Mouse (Mus musculus): ENCODE measurements around the gene Trappc6a. TPM values are rescaled to one million over a fixed set of nuclear protein-coding genes. Genes with fewer than 3 reads are reported as not detected.

Gene Trappc6a
- polyA plus RNA-seq (2016; fragmentation: Nextera tagmentation; extraction: Ambion mirVana), result 50.6 and 51.0 TPM in 2 replicates

DNA sequence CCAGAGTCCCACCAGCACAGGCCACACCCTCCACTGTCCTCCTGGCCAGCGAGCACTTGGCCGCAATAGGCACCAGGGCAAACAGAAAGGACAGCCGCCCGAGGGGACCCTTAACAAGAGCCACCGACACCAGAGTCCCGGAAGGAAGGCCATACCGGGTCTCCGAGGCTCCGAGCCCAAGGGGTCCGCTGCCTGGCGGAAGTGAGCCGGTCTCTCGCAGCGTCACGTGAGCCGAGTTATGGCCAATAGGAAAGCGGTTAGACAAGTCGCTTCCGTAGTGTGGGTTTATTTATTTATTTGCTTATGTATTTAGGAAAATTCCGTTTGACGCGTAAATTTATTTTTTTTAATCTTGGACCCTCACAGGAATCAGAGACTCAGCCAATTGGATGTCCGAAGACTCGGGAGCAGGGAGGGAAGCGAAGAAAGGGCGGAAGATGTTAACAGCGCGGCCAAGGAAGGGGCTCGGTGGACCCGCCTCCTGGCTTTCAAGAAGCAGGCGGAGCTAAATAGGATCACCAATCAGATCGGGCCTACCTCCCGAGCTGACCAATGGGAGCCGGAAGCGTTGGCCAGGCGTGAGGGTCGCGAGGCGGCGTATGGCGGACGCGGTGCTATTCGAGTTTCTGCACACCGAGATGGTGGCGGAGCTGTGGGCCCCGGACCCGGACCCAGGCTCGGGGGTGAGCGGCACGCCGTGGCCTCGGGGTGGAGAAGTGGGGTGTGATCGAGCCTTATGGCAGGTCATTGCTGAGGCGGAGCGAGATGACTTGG, at the start of gene Trappc6a, which contains the start of gene Bloc1s3:
Gene Trappc6a (plus strand): TSS at position 246 of the 774 bp plus-strand sequence.
Gene Bloc1s3 (minus strand): TSS at position 218 of the 774 bp plus-strand sequence.
- no peaks in the 10 kb centered on the region for H3K36me3 ChIP-seq
- 0 out of 2 replicates have a peak within 1 kb of the TSS, but pooled peaks have one; percentile 38 for H3K27ac ChIP-seq
- peak within 1 kb of the TSS; percentile 91 for H3K4me2 ChIP-seq (replicated peaks)
- peak within 1 kb of the TSS; percentile 86 for H3K9ac ChIP-seq
- no peaks in the 10 kb centered on the region for H3K9me3 ChIP-seq
- ATAC-seq (ENCODE audit: low FRiP score, low read depth), result peak; percentile 94
- under 1% methylated on average over 56 of the region's 56 CpGs for WGBS
- H3K4me3 ChIP-seq, result peak within 1 kb of the TSS; percentile 76
- peaks cover 17% of the 10 kb centered on the region for H3K4me1 ChIP-seq
- H3K27me3 ChIP-seq (replicated peaks), result no peaks in the 10 kb centered on the region

- Histone ChIP-seq H3K9ac (peak within 1 kb of the TSS; percentile 92), H3K4me3 (peak within 1 kb of the TSS; percentile 96), H3K27me3 (replicated peaks) (0 out of 2 replicates have a peak, but pooled peaks cover 6% of the 10 kb centered on the region), H3K4me2 (replicated peaks) (peak within 1 kb of the TSS; percentile 96), H3K4me1 (peaks cover 26% of the 10 kb centered on the region), H3K36me3 (peaks cover 6% of the 10 kb centered on the region; the same call in 1 of the 2 replicates), H3K27ac (peak within 1 kb of the TSS; percentile 74), H3K9me3 (no peaks in the 10 kb centered on the region)
- ATAC-seq (ENCODE audit: low FRiP score, low read depth), result peak; percentile 86
- WGBS, result 2% methylated on average over 23 of the region's 42 CpGs
Observed at GRCm38 (mm10) chr7:19458591-19459111, 49.5 kb upstream of the Trappc6a start, which contains the start of gene Mark4. Gene Mark4, minus strand, starts transcription at chr7:19458821.

DNA sequence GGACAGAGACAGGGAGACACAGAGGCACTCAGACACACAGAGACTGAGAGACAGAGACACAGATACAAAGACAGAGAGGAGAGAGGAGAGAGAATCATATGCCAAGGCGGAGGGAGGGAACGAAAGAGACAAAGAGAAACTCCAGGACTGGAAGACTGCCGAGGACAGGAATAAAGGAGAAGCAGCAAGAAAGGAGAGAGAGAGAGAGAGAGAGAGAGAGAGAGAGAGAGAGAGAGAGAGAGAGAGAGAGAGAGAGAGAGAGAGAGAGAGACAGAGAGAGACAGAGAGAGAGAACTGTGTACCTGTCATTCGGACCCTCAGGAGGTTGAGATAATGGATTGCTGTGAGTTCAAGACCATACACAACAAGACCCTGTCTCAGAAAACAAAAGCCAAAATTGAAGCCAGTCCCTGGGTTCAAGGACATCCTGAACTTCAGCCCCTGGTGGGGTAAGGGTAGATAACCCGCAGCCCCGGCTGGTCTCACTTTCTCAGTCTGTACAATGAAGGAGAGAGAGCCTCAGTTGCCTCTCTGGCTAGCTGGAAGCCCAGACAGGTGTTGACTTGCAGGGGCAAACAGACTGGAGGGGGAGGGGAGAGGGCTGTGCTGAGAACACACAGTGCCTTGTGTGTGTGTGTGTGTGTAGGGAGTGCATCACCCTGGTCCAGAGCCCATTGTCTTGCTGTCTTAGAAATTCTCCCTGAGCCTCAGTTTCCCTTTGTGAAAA, 48.9 kb upstream of the Trappc6a start:
- Histone ChIP-seq H3K9ac (peak overlapping the region; percentile 92), H3K36me3 (peaks cover 6% of the 10 kb centered on the region; the same call in 1 of the 2 replicates), H3K4me2 (replicated peaks) (peak overlapping the region; percentile 96), H3K9me3 (no peaks in the 10 kb centered on the region), H3K27me3 (replicated peaks) (0 out of 2 replicates have a peak, but pooled peaks cover 7% of the 10 kb centered on the region), H3K4me3 (peak overlapping the region; percentile 96), H3K4me1 (peaks cover 26% of the 10 kb centered on the region), H3K27ac (peak overlapping the region; percentile 74; the same call in 1 of the 2 replicates)
- no peak for ATAC-seq (ENCODE audit: low FRiP score, low read depth)
- WGBS, result 27% methylated on average over 6 of the region's 6 CpGs

- no peak overlapping the region for H3K27ac ChIP-seq
- H3K4me2 ChIP-seq (replicated peaks), result no peak overlapping the region
- no peak for ATAC-seq (ENCODE audit: low FRiP score, low read depth)
- H3K36me3 ChIP-seq, result peaks cover 6% of the 10 kb centered on the region; the same call in 1 of the 2 replicates
- H3K4me1 ChIP-seq, result peaks cover 26% of the 10 kb centered on the region
- peaks cover 13% of the 10 kb centered on the region; the same call in 1 of the 2 replicates for H3K27me3 ChIP-seq (replicated peaks)
- H3K9ac ChIP-seq, result no peak overlapping the region
- H3K4me3 ChIP-seq, result no peak overlapping the region
- 88% methylated on average over 1 of the region's 1 CpGs for WGBS
- H3K9me3 ChIP-seq, result no peaks in the 10 kb centered on the region
Observed at GRCm38 (mm10) chr7:19460500-19460899, 47.7 kb upstream of the Trappc6a start.

DNA sequence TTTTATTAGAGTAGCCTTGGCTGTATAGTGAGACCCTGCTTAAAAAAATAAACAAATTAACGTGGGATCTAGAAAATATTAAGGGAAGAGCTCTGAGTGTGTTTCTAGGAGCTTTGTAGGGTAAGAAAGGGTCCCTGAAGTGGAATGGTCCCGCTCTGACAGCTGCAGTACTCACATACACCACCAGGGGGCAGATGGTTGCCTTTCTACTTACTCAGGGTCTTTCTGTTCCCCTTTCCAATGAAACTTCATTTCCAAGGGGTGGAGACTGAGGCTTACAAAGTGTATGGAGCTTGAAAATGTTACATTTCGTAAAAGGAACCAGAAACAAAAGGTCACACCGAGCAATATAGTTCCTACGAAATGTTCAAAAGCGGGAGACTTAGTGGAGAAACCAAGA, 46.7 kb upstream of the Trappc6a start:
- no peak overlapping the region for H3K4me2 ChIP-seq (replicated peaks)
- no peaks in the 10 kb centered on the region for H3K36me3 ChIP-seq
- H3K27ac ChIP-seq, result no peak overlapping the region
- no peak overlapping the region for H3K4me3 ChIP-seq
- 12% methylated on average over 6 of the region's 6 CpGs for WGBS
- H3K9me3 ChIP-seq, result no peaks in the 10 kb centered on the region
- peaks cover 13% of the 10 kb centered on the region for H3K27me3 ChIP-seq (replicated peaks)
- no peak for ATAC-seq (ENCODE audit: low FRiP score, low read depth)
- peaks cover 20% of the 10 kb centered on the region for H3K4me1 ChIP-seq
- no peak overlapping the region for H3K9ac ChIP-seq

- 53% methylated on average over 4 of the region's 4 CpGs for WGBS
- H3K27me3 ChIP-seq (replicated peaks), result peaks cover 20% of the 10 kb centered on the region
- peaks cover 10% of the 10 kb centered on the region for H3K4me1 ChIP-seq
- no peaks in the 10 kb centered on the region for H3K9me3 ChIP-seq
- H3K36me3 ChIP-seq, result no peaks in the 10 kb centered on the region
- H3K4me2 ChIP-seq (replicated peaks), result no peak overlapping the region
- no peak for ATAC-seq (ENCODE audit: low FRiP score, low read depth)
- no peak overlapping the region for H3K27ac ChIP-seq
- no peak overlapping the region for H3K9ac ChIP-seq
- H3K4me3 ChIP-seq, result no peak overlapping the region
Observed at GRCm38 (mm10) chr7:19462443-19462842, 45.8 kb upstream of the Trappc6a start.

GRCm38 (mm10) chr7:19462884-19463381, 45.3 kb upstream of the Trappc6a start, which contains the start of gene Exoc3l2:
Gene Exoc3l2, plus strand, starts transcription at chr7:19463331.
- Histone ChIP-seq H3K27ac (no peak within 1 kb of the TSS), H3K27me3 (replicated peaks) (peaks cover 25% of the 10 kb centered on the region), H3K9me3 (no peaks in the 10 kb centered on the region), H3K9ac (no peak within 1 kb of the TSS), H3K4me3 (no peak within 1 kb of the TSS), H3K4me1 (peaks cover 6% of the 10 kb centered on the region; the same call in 1 of the 2 replicates), H3K36me3 (no peaks in the 10 kb centered on the region), H3K4me2 (replicated peaks) (0 out of 2 replicates have a peak within 1 kb of the TSS, but pooled peaks have one; percentile 7)
- WGBS, result 7% methylated on average over 6 of the region's 6 CpGs
- no peak for ATAC-seq (ENCODE audit: low FRiP score, low read depth)

GRCm38 (mm10) chr7:19464367-19465307, 43.6 kb upstream of the Trappc6a start:
- ATAC-seq (ENCODE audit: low FRiP score, low read depth), result no peak
- no peaks in the 10 kb centered on the region for H3K36me3 ChIP-seq
- H3K9ac ChIP-seq, result no peak overlapping the region
- WGBS, result 10% methylated on average over 22 of the region's 22 CpGs
- no peak overlapping the region for H3K4me3 ChIP-seq
- H3K27ac ChIP-seq, result no peak overlapping the region
- peaks cover 37% of the 10 kb centered on the region for H3K27me3 ChIP-seq (replicated peaks)
- H3K4me1 ChIP-seq, result peaks cover under 1% of the 10 kb centered on the region; the same call in 1 of the 2 replicates
- H3K9me3 ChIP-seq, result no peaks in the 10 kb centered on the region
- H3K4me2 ChIP-seq (replicated peaks), result peak overlapping the region; percentile 19; the same call in 1 of the 2 replicates

- Histone ChIP-seq H3K36me3 (no peaks in the 10 kb centered on the region), H3K27ac (no peak overlapping the region), H3K27me3 (replicated peaks) (peaks cover 54% of the 10 kb centered on the region), H3K4me3 (no peak overlapping the region), H3K9me3 (no peaks in the 10 kb centered on the region), H3K9ac (no peak overlapping the region), H3K4me2 (replicated peaks) (no peak overlapping the region), H3K4me1 (no peaks in the 10 kb centered on the region)
- 69% methylated on average over 5 of the region's 5 CpGs for WGBS
- no peak for ATAC-seq (ENCODE audit: low FRiP score, low read depth)
Observed at GRCm38 (mm10) chr7:19466602-19467145, 41.5 kb upstream of the Trappc6a start.

- Histone ChIP-seq H3K4me3 (no peak overlapping the region), H3K4me2 (replicated peaks) (no peak overlapping the region), H3K36me3 (no peaks in the 10 kb centered on the region), H3K27ac (no peak overlapping the region), H3K9ac (no peak overlapping the region), H3K27me3 (replicated peaks) (peaks cover 62% of the 10 kb centered on the region), H3K4me1 (no peaks in the 10 kb centered on the region), H3K9me3 (no peaks in the 10 kb centered on the region)
- ATAC-seq (ENCODE audit: low FRiP score, low read depth), result no peak
- 43% methylated on average over 6 of the region's 6 CpGs for WGBS
Observed at GRCm38 (mm10) chr7:19467638-19468037, 40.6 kb upstream of the Trappc6a start.

GRCm38 (mm10) chr7:19468279-19468678, 39.9 kb upstream of the Trappc6a start:
- Histone ChIP-seq H3K4me3 (no peak overlapping the region), H3K9me3 (no peaks in the 10 kb centered on the region), H3K27ac (no peak overlapping the region), H3K36me3 (no peaks in the 10 kb centered on the region), H3K27me3 (replicated peaks) (peaks cover 64% of the 10 kb centered on the region), H3K4me2 (replicated peaks) (no peak overlapping the region), H3K4me1 (no peaks in the 10 kb centered on the region), H3K9ac (no peak overlapping the region)
- ATAC-seq (ENCODE audit: low FRiP score, low read depth), result no peak
- WGBS, result 79% methylated on average over 12 of the region's 12 CpGs

Data from neural tube, embryonic 12.5 days (tissue).